Mouse (Mus musculus) lung, adult 2 months (tissue): ENCODE results near the gene Elmo3.

Experiments used
- CTCF ChIP-seq: fragments of 200-500 bp; IDR thresholded peaks from 2 replicates; pipeline ENCODE4 v1.5.1; 2011; ENCODE audit warnings: mild to moderate bottlenecking, low read length, control low read depth; ENCODE audit not compliant: insufficient read depth
- POLR2A ChIP-seq: fragments of 200-500 bp; IDR thresholded peaks from 2 replicates; pipeline ENCODE4 v1.6.1; 2011; ENCODE audit warnings: low read depth, mild to moderate bottlenecking, control low read depth, low read length, borderline replicate concordance; ENCODE audit errors: extremely low read depth

GRCm38 (mm10) chr8:105299962-105300361, 5.4 kb upstream of the Elmo3 start:
- TF ChIP-seq POLR2A (no peak), CTCF (no peak)
